Mouse (Mus musculus): ENCODE results near the gene Hoxa1. TPM values are rescaled to one million over a fixed set of nuclear protein-coding genes. Genes with fewer than 3 reads are reported as not detected.

Hoxa1 gene
- total RNA-seq, 2 experiments from 2014 or later = not detected

DNA sequence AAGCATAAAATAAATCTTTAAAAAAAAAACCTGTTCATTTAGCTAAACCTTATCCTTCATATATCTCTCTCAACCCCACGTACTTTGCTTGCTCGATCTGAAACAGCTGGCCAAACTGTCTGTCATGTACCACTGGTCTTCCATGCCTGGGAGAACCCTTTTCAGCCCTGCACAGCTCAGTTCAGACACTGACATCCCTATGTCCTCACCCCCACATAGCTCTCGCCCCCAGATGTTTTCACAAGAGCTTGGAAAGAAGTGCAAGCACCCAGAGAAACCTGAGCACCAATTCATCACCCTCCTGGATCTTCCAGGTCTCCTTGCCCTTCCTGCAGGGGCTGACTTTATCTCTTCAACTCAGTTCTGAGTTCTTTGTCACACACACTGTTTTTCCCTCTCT lies 36.9 kb downstream of the Hoxa1 start:
- intact Hi-C loops (cut with DNase I) = loop anchor here (5.0 kb wide), 1 partner anchor 69 kb away; no protein-coding TSS in a partner anchor

DNA sequence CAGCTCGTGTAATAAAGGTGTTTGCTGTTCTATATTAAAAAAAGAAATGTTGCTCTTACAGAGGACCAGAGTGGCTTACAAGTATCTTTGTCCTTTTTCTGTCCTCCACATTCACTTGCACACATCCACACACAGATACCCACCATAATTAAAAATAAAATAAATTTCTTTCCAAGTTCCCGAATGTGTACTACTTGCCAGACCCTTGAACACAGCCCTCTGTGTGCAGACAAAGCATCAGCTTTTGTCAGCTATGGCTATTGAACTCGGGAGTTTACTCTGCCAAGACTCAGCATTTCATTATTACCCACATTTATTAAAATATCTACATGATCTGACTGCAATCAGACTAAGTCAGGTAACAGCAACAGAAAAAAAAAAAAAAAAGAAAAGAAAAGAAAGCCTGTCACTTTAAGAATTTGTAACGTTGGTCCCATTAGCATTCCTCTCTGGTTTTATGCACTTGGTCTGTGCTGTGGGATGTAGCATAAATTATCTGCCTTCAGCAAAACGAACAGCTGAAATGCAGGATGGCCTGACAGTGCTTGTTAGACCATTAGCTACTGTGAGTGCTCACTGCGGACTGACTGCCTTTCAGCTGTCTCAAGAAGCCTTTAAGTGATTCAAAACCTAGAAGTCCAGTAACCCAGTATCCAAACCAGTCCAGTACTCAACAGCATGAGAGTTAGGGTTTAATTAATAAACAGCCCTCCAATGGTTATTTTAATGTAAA lies 39.0 kb downstream of the Hoxa1 start:
- intact Hi-C loops (cut with DNase I) = no loop called here
- peak; percentile 17 for DNase-seq

More for the DNA sequence above, 36.9 kb downstream of the Hoxa1 start:
- DNase-seq = no peak

DNA sequence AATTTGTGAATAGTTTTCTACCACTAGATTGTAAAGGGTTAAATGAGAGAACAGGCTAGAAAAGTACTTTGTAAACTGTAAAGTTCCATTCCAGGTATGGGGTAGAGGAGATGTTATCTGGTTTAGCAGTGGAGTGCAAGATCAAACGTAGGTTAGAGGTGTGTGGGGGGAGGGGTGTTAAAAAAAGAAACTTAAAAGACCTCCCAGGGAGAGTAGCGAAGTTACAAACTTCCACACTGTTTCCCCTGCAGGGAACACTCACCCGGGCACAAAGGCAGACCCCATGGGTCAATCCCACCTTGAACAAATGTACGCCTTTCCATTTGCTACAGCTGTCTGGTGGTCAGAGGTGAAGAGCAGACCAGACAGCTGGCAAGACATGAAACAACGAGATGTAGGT lies 42.2 kb downstream of the Hoxa1 start:
- DNase-seq = no peak
- intact Hi-C loops (cut with DNase I) = no loop called here

DNA sequence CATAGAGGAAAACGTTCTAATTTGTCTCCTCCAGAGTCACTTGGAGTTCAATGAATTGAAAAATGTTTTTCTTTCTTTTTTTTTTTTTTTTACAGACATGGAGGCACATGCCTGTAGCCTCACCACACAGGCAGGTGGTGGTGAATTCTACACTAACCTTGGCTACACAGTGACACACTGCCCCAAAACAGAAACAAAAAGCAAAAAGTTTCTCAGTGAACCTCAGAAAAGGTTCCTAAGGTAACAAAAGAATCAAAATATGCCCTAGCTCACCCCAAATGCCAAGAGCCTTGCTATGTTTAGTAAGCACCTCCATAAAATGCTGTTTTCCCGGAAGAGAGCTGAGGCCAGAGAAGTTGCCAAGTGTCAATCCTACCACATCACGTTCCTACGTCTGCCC lies 46.3 kb downstream of the Hoxa1 start:
- DNase-seq = no peak
- intact Hi-C loops (cut with DNase I) = no loop called here

DNA sequence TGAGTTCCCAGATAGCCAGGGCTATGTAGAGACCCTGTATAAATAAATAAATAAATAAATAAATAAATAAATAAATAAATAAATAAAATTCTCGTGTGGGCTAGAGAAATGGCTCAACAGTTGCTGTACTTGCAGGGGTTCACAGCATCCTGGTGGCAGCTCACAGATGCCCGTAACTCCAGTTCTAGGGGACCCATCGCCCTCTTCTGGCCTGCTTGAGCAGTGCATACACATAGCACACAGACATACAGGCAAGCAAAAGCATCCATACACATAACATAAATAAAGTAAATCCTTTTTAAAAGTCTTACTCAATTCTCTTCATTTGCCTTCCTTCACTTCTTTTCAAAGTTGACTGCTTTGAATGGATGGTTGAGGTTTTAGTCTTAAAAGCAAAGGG lies 50.7 kb downstream of the Hoxa1 start:
- intact Hi-C loops (cut with DNase I) = no loop called here
- no peak for DNase-seq

DNA sequence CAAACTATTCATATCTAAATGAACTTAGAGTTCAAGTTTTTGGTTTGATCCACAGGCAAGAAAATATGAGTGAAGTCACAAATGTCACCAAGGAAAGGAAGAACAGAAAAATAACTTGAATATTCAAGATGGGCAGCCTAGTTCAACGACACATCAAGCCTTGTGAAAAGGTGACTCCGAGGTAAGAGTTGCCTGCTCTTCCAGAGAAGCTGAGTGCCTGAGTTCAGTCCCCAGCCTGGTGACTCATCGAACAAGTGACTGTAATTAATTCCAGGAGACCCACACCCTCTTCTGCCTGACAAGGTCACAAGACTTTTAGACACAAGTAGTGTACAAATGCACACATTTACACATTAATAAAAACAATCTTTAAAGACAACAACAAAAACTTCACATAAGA lies 51.4 kb downstream of the Hoxa1 start:
- intact Hi-C loops (cut with DNase I) = no loop called here
- no peak for DNase-seq

DNA sequence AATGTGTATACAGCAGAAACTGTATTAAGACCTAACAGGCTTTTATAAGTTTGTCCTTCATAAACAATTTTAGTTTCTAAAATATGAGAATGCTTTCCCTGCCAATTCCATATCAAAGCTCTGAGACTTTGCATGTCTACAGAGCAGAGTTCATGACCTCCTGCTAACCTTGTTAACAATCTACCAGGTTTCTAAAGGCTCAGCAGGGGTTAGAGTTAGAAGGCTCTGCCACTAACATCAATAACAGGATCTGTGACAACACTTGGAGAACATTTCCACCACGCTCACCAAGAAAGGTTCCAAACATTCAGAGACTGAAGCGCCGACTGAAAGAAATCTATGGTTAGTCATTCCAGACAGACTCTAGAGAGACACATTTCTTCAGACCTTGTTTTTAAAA lies 51.9 kb downstream of the Hoxa1 start:
- no peak for DNase-seq
- intact Hi-C loops (cut with DNase I) = no loop called here

Other genes with a start within 250 kb of the Hoxa1 start
- 1 to 10 TPM; 4.5 to 4.9 TPM for gene Skap2, start 145.8 kb downstream of the Hoxa1 start, total RNA-seq (2021)
- gene Hoxa2, start 6.5 kb upstream of the Hoxa1 start, total RNA-seq (2021) = not detected
- not detected for gene 5730596B20Rik, start 19.2 kb upstream of the Hoxa1 start, total RNA-seq (2021)
- gene Hoxa4, start 33.4 kb upstream of the Hoxa1 start, total RNA-seq (2021) = not detected
- not detected for gene Hoxa5, start 46.3 kb upstream of the Hoxa1 start, total RNA-seq (2021)
- not detected for gene Hoxa6, start 50.4 kb upstream of the Hoxa1 start, total RNA-seq (2021)
- gene Hoxa3, start 55.0 kb upstream of the Hoxa1 start, total RNA-seq (2021) = not detected
- not detected for gene Gm28308, start 55.0 kb upstream of the Hoxa1 start, total RNA-seq (2021)
- not detected for gene Hoxa7, start 63.5 kb upstream of the Hoxa1 start, total RNA-seq (2021)
- not detected for gene Hoxa9, start 72.8 kb upstream of the Hoxa1 start, total RNA-seq (2021)
- gene Hoxa10, start 82.5 kb upstream of the Hoxa1 start, total RNA-seq (2021) = not detected
- gene Hoxa11, start 87.5 kb upstream of the Hoxa1 start, total RNA-seq (2021) = not detected
- gene Hoxa13, start 102.6 kb upstream of the Hoxa1 start, total RNA-seq (2021) = not detected
- gene Evx1, start 155.2 kb upstream of the Hoxa1 start, total RNA-seq (2021) = not detected